Mouse (Mus musculus): Measurements from ENCODE around the gene Suox.
A peak's percentile ranks its signal among the peaks of the same experiment; 100 is the strongest.

DNA sequence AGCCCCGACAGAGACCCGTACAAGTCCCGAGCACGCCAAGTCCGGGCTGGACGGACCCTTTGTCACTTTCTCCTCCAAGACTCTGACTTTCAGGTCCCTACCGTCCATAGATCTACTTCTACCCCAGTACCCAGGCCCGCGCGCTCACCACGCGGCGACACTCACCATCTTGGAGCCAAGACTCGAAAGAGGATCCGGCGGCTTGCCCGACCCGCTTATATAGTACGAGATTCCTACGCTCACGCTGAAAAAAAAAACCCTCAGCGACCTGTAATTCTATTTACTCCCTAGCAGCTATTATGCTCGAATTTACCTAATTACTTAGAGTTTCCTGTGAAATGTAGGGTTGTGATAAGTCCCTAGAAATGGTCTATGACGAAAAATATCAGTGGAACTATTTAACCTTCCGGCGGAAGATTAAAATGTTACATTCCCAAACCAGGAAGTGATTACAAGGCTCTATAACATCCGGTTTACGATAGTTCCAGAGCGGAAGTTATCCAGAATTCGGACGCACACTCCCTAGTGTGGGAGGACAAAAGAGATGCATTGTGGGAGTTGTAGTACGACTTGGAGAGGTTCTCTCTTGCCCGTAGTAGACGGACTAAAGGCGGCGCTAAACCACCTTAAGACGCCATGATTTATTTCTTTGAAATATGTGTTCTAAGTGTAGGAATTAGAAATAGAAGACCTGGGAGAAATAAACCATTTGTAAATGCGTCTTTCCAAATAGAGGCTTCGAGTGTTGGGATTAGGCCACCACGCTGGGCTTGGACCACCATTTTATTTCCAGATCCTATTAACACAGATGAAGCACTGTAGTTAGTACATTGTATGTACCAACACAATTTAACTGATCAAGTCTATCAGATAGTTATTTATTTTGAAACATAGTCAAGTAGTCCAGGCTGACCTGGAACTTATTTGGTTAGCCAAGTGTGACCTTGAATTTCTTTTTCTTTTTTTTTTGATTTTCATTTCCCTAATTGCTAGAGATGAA is 47.3 kb downstream of the Suox start, which contains the start of gene Rps26:
- no peak for TF ChIP-seq CTCF (IDR thresholded peaks at IDR 0.05; ENCODE audit: extremely low read depth, insufficient read length, insufficient replicate concordance, low read depth, low read length)
- peak; percentile 93 for TF ChIP-seq POLR2A (IDR thresholded peaks at IDR 0.05; ENCODE audit: low read depth, low read length)
